Mouse (Mus musculus): ENCODE results near the gene Timm8a2. TPM values are rescaled to one million over a fixed set of nuclear protein-coding genes. Genes with fewer than 3 reads are reported as not detected.

Timm8a2 gene
- total and polyA plus RNA-seq, 3 experiments: not detected

DNA sequence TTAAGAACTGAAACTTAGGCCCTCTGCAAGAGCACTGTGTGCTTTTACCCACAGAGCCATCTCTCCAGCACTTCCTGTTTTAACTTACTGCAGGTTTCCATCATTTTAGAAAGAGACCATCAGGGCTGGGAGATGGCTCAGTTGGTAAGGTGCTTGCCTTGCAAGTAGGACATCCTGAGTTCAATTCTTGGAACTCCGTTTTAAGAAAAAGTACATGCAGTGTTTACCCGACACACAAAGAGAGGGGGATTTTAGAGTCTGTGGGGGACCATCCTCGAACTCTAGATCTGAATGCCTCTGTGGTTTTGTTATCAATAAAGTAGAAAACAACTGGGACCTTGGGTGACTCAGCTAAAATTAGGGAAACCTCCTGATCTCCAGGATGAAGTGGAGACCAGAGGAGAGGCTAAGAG lies 6.9 kb downstream of the Timm8a2 start:
- dilution Hi-C loops (cut with MboI; ENCODE audit: extremely low pct_ligation_motif_present, extremely low pct_unique_long_range_greater_than_20kb, low sequenced_read_pairs): no loop called here
- H3K36me3 ChIP-seq (replicated peaks in 1 of 2; ENCODE audit: control insufficient read depth in 1 of 2, insufficient read depth in 1 of 2, low read length in 1 of 2): no peaks in the 10 kb centered on the region
- in situ Hi-C loops (cut with MboI; ENCODE audit: low pct_ligation_motif_present, low pct_unique_long_range_greater_than_20kb, low sequenced_read_pairs): no loop called here
- no peaks in the 10 kb centered on the region for H3K27me3 ChIP-seq (replicated peaks)
- H3K9me3 ChIP-seq (replicated peaks; ENCODE audit: low read length): peaks cover 8% of the 10 kb centered on the region
- TF ChIP-seq ELF1 (IDR thresholded peaks at IDR 0.05; ENCODE audit: low read depth, low read length) (0 out of 2 replicates have a peak, but pooled peaks have one; percentile 19), IRF4 (IDR thresholded peaks at IDR 0.05; ENCODE audit: low read depth, low read length) (no peak), ETS1 (conservative IDR thresholded peaks at IDR 0.05; ENCODE audit: low read depth, low read length) (no peak), SMC3 (IDR thresholded peaks at IDR 0.05; ENCODE audit: low read depth, low read length) (no peak), MXI1 (IDR thresholded peaks at IDR 0.05; ENCODE audit: low read depth, low read length) (no peak), RAD21 (IDR thresholded peaks at IDR 0.05; ENCODE audit: low read depth, low read length) (no peak)
- no peak for DNase-seq (ENCODE audit: extremely low read depth)
- H3K9ac ChIP-seq (ENCODE audit: insufficient read depth, low read depth): no peak overlapping the region
- no peak overlapping the region for H3K27ac ChIP-seq (ENCODE audit: insufficient read depth, low read depth)
- H3K4me2 ChIP-seq (ENCODE audit: insufficient read depth, low read depth, poor library complexity, severe bottlenecking): no peak overlapping the region
- H3K4me3 ChIP-seq (replicated peaks in 1 of 3; ENCODE audit: low read depth in 2 of 3, low read length in 2 of 3, poor library complexity in 1 of 3): no peak overlapping the region
- no peaks in the 10 kb centered on the region for H3K79me2 ChIP-seq (replicated peaks; ENCODE audit: control insufficient read depth, extremely low read depth, insufficient read depth, poor library complexity, severe bottlenecking)
- peaks cover 5 to 22% of the 10 kb centered on the region in 2 experiments; a peak in 3 of 4 replicates for H3K4me1 ChIP-seq (ENCODE audit: control insufficient read depth in 1 of 2, insufficient read depth in 2 of 2)

DNA sequence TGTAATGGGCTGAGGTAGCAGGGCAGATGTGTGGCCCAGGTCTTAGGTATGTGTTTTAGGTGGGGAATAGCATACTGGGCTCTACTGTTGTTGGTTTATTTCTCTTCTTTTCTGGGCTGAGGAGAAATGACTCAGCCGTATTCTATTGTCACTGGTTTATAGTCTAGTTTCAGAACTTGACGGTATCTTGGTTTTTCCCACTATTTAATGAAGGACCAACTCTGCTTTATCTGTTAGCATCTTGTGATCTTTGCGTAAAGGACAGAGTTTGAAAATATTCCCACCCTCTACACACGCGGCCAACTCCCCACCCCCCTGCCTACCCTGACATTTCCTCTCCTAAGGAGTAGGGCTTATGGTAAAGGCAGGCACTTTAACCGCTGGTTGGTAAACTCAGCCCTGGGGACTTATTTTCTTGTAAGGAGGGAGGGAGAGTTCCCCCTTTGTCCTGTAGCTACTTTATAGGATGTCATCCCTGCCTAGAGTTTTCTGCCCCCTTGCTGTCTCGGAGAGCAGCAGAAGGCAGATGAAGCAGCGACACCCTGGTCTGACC lies 7.7 kb downstream of the Timm8a2 start:
- no peak for DNase-seq (ENCODE audit: extremely low read depth)
- H3K9ac ChIP-seq (ENCODE audit: insufficient read depth, low read depth): no peak overlapping the region
- peaks cover 5 to 25% of the 10 kb centered on the region in 2 experiments; a peak in 3 of 4 replicates for H3K4me1 ChIP-seq (ENCODE audit: control insufficient read depth in 1 of 2, insufficient read depth in 2 of 2)
- 0 out of 2 replicates have a peak overlapping the region, but pooled peaks have one; percentile 4 for H3K4me2 ChIP-seq (ENCODE audit: insufficient read depth, low read depth, poor library complexity, severe bottlenecking)
- no peaks in the 10 kb centered on the region for H3K36me3 ChIP-seq (replicated peaks in 1 of 2; ENCODE audit: control insufficient read depth in 1 of 2, insufficient read depth in 1 of 2, low read length in 1 of 2)
- H3K9me3 ChIP-seq (replicated peaks; ENCODE audit: low read length): peaks cover 8% of the 10 kb centered on the region
- in situ Hi-C loops (cut with MboI; ENCODE audit: low pct_ligation_motif_present, low pct_unique_long_range_greater_than_20kb, low sequenced_read_pairs) (no loop called here), dilution Hi-C loops (cut with MboI; ENCODE audit: extremely low pct_ligation_motif_present, extremely low pct_unique_long_range_greater_than_20kb, low sequenced_read_pairs) (no loop called here)
- no peaks in the 10 kb centered on the region for H3K27me3 ChIP-seq (replicated peaks)
- TF ChIP-seq UBTF (IDR thresholded peaks at IDR 0.05; ENCODE audit: low read depth, low read length) (no peak), ZKSCAN1 (IDR thresholded peaks at IDR 0.05; ENCODE audit: borderline replicate concordance, low read depth, low read length) (no peak), PAX5 (IDR thresholded peaks at IDR 0.05; ENCODE audit: low read length) (no peak), SIN3A (IDR thresholded peaks at IDR 0.05; ENCODE audit: low read length) (0 out of 2 replicates have a peak, but pooled peaks have one; percentile 42), SMC3 (IDR thresholded peaks at IDR 0.05; ENCODE audit: low read depth, low read length) (no peak), JUND (conservative IDR thresholded peaks at IDR 0.05; ENCODE audit: low read depth, low read length) (no peak), HCFC1 (IDR thresholded peaks at IDR 0.05; ENCODE audit: low read depth, low read length) (no peak), JUN (IDR thresholded peaks at IDR 0.05; ENCODE audit: insufficient read depth, low read depth, low read length) (no peak), ZNF384 (IDR thresholded peaks at IDR 0.05; ENCODE audit: low read depth, low read length) (no peak), E2F4 (IDR thresholded peaks at IDR 0.05; ENCODE audit: insufficient replicate concordance, low read depth, low read length) (no peak), RCOR1 (conservative IDR thresholded peaks at IDR 0.05; ENCODE audit: low read depth, low read length) (no peak), MAZ (IDR thresholded peaks at IDR 0.05; ENCODE audit: low read depth, low read length) (no peak), MAFK (IDR thresholded peaks at IDR 0.05; ENCODE audit: insufficient replicate concordance, low read length) (no peak), GABPA (IDR thresholded peaks at IDR 0.05; ENCODE audit: insufficient replicate concordance, low read depth, low read length) (no peak), NELFE (IDR thresholded peaks at IDR 0.05; ENCODE audit: low read depth, low read length) (no peak), MYC (IDR thresholded peaks at IDR 0.05; ENCODE audit: low read depth, low read length) (no peak), ETS1 (conservative IDR thresholded peaks at IDR 0.05; ENCODE audit: low read depth, low read length) (no peak), TCF12 (IDR thresholded peaks at IDR 0.05; ENCODE audit: low read depth, low read length) (no peak), ZMIZ1 (IDR thresholded peaks at IDR 0.05; ENCODE audit: low read depth, low read length) (no peak), BHLHE40 (IDR thresholded peaks at IDR 0.05; ENCODE audit: low read depth, low read length) (no peak), ZC3H11A (IDR thresholded peaks at IDR 0.05; ENCODE audit: low read depth, low read length) (no peak), USF1 (IDR thresholded peaks at IDR 0.05; ENCODE audit: low read depth, low read length) (no peak), POLR2A (IDR thresholded peaks at IDR 0.05; ENCODE audit: low read depth, low read length) (no peak), RAD21 (IDR thresholded peaks at IDR 0.05; ENCODE audit: low read depth, low read length) (no peak), POLR2AphosphoS2 (IDR thresholded peaks at IDR 0.05; ENCODE audit: low read depth, low read length) (no peak), CHD2 (IDR thresholded peaks at IDR 0.05; ENCODE audit: low read length) (0 out of 2 replicates have a peak, but pooled peaks have one; percentile 14), EP300 (IDR thresholded peaks at IDR 0.05; ENCODE audit: low read length) (peak; percentile 40; the same call in 1 of the 2 replicates), CTCF (conservative IDR thresholded peaks at IDR 0.05 in 1 of 2, IDR thresholded peaks at IDR 0.05 in 1 of 2; ENCODE audit: low read depth in 2 of 2, low read length in 2 of 2) (no peak), MAX (IDR thresholded peaks at IDR 0.05; ENCODE audit: low read length) (no peak), IRF4 (IDR thresholded peaks at IDR 0.05; ENCODE audit: low read depth, low read length) (0 out of 2 replicates have a peak, but pooled peaks have one; percentile 25)
- no peaks in the 10 kb centered on the region for H3K79me2 ChIP-seq (replicated peaks; ENCODE audit: control insufficient read depth, extremely low read depth, insufficient read depth, poor library complexity, severe bottlenecking)
- peak overlapping the region; percentile 24; the same call in 1 of the 2 replicates for H3K27ac ChIP-seq (ENCODE audit: insufficient read depth, low read depth)
- H3K4me3 ChIP-seq (replicated peaks in 1 of 3; ENCODE audit: low read depth in 2 of 3, low read length in 2 of 3, poor library complexity in 1 of 3): no peak overlapping the region
